Mouse (Mus musculus) brown adipose tissue, adult 24 weeks (tissue): ENCODE results near the gene Has3. TPM values are rescaled to one million over a fixed set of nuclear protein-coding genes. Genes with fewer than 3 reads are reported as not detected.

Experiments used
- H3K27ac ChIP-seq: fragments of 200-500 bp; replicated peaks from 2 replicates; pipeline ENCODE4 v1.5.1; 2012; ENCODE audit warnings: low read depth, mild to moderate bottlenecking, low read length
- H3K4me1 ChIP-seq: fragments of 200-500 bp; 2 replicates; pipeline ENCODE4 v1.6.1; 2012; ENCODE audit warnings: low read length, mixed read lengths; ENCODE audit not compliant: control insufficient read depth, insufficient read depth, insufficient read length
- H3K4me3 ChIP-seq: fragments of 200-500 bp; 2 replicates; pipeline ENCODE4 v1.5.1; 2012; ENCODE audit warnings: low read depth, mild to moderate bottlenecking, low read length, moderate library complexity; ENCODE audit not compliant: insufficient read depth
- polyA plus RNA-seq: library from polyadenylated mRNA; stranded (reverse); fragments of >200 nt; gene quantifications from 2 replicates; pipeline ENCODE4 v1.2.4, GENCODE M21; 2012; ENCODE audit not compliant: missing spikeins, insufficient read depth, insufficient read length

The Has3 gene
- not detected in 2 replicates for polyA plus RNA-seq

DNA sequence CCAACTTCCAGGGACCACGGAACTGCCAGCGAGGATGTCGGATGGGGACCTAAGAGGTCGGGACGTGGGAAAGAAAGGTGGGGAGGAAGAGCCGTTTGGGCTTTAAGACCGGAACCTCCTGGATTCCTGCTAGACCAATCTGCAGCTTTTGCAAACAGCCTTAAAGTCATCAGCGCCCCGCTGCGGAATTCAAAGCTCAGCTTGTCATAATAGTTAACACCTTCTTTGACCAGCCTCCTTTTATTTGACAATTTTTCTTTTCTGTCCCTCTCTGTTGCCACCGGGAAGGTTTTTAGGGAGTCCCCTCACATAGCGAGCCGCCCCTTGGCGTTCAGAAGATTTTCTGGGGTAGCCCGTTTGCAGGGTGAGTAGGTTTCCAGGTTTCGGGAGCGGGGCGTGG is at the start of gene Has3:
Gene Has3 (plus strand): TSS at position 192 of the 400 bp plus-strand sequence.
- Histone ChIP-seq H3K4me3 (peak within 1 kb of the TSS; percentile 64), H3K4me1 (peaks cover 7% of the 10 kb centered on the region; the same call in 1 of the 2 replicates), H3K27ac (peak within 1 kb of the TSS; percentile 14; the same call in 1 of the 2 replicates)

DNA sequence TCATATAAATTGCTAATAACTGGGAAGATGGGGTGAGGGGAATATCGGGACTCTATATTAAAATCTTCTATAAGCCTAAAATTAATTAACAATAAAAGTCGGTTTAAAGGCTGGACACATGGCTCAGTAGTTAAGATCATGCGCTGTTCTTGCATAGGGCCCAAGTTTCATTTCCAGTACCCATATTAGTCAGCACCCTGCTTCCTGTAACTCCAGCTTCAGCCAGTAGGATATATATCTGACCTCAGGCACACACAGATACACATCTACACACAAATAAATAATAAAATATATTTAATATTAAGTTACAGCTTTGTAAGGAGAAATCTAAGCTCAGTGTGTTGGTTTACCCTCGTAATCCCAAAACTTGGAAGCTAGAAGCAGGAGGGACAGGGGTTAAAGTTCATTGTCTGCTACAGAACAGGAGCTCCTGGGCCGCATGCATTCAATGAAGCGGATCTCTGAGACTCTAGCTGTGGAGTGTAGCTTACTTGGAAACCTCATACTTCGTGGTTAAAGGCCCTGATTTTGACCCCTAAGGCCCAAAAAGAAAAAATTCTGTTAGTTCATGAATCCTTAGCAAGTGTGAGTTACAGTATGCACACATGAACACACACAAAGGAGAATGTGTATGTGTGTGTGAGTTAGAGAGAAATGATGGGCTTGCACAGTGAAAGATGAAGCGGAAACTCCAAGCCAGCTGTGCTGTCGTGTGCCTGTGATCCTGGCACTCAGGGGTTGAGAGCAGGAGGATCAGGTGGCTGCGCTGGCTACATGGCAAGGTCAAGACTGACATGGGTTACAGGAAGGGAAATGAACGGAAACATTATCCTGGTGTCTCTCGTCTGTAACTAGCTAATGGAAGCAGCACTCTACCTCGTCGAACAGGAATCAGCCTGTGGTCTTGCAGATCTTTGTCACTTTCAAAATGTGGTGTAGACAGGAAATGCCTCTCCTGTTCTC is 49.2 kb upstream of the Has3 start:
- no peak overlapping the region for H3K4me3 ChIP-seq
- H3K27ac ChIP-seq = no peak overlapping the region
- H3K4me1 ChIP-seq = no peaks in the 10 kb centered on the region

DNA sequence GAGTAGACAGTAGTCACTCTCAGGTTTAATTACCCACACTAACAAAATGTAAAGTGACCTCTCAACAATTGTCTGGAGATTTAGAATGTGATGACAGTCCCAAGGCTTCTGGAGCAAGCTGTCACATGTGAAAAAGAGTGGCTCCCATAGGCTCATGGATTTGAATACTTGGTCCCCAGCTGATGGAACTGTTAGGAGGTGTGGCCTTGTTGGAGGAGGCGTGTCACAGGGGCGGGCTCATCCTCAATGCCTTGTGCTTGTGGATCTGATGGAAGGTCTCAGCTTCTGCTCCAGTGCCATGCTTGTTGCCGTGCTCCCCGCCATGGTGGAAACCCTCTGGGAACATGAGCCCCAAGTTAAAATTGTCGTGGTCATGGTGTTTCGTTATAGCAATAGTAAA is 41.1 kb upstream of the Has3 start:
- Histone ChIP-seq H3K27ac (no peak overlapping the region), H3K4me3 (no peak overlapping the region), H3K4me1 (no peaks in the 10 kb centered on the region)

DNA sequence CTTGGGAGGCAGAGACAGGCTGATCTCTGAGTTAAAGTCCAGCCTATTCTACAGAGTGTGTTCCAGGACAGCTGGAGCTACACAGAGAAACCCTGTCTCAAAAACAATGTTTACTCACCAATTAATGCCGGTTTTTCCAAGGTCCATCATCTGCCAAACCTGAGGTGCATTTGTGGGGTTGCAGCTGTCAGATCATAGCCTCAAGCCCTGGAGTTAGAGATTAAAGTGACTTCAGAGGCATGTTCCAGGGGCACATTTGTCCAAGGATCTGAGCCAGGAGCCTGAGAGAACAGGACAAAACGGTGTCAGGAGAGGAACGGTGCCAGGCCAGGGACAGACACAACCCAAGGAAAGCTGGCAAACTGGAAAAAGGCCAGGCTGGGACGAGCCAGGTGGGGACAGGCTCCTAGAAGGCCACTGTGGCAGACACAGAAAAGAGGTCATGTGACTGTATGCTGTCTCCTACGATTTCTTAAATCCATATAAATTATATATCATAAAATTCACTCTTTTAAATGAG is 40.5 kb upstream of the Has3 start:
- no peak overlapping the region for H3K27ac ChIP-seq
- H3K4me3 ChIP-seq = no peak overlapping the region
- H3K4me1 ChIP-seq = no peaks in the 10 kb centered on the region

DNA sequence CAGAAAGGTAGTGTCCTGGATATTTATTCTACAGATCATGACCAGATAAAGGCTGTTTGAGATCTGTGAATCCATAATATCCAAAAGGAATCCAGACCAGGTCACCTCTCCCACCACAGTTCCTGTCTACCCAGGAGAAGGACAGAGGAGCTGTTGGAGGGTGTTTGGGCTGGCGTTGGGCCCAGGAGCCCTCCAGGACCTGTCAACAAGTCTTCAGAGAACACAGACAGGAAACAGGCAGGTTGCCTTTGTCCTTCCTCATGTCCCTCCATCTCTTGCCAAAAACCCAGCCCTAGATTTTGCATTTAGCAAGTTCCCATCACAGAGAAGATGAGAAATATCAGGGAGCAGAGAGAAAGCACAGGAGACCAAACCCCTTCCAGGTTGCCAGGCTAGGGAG is 35.1 kb upstream of the Has3 start:
- no peak overlapping the region for H3K27ac ChIP-seq

DNA sequence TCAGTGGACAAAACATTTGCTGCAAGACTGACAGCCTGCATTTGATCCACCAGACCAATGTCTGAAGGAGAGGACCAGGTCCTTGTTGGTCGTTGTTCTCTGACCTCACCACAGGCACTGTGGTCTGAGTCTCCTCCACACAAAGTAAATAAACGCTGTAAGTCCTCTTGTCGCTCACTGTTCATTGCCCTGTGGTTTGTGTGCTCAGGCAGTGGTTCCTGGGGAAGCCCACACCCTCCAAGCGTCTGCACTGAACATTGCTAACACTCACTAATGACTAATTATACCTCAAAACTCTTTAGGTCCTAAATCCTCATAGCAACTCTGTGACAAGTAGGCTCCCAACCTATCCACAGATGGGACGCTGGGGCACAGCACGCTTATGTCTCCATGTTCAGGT is 33.5 kb upstream of the Has3 start:
- H3K27ac ChIP-seq = no peak overlapping the region

More for the DNA sequence above, 35.1 kb upstream of the Has3 start:
- Histone ChIP-seq H3K4me3 (no peak overlapping the region), H3K4me1 (peaks cover 3% of the 10 kb centered on the region; the same call in 1 of the 2 replicates)

DNA sequence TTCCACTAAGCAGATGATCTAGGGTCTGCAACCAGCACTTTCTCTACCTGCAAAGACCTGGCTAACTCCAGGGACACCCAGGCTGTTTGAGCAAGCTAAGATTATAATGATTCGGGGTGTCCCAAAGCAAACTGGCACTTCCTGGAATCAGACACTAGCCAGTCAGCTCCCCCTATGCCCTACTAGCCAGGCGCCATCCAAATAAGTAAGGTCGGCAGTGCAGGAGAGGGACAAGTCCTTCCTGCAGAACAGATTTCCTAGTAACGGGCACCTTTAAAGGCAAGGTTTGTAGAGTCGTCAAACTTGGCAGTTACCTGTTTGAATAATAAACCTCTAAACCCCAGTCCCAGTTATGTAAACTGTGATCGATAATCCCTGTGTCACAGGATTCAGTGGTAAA is 31.2 kb upstream of the Has3 start:
- no peak overlapping the region for H3K4me3 ChIP-seq
- H3K27ac ChIP-seq = peak overlapping the region; percentile 43

More for the DNA sequence above, 33.5 kb upstream of the Has3 start:
- Histone ChIP-seq H3K4me1 (peaks cover 6% of the 10 kb centered on the region; the same call in 1 of the 2 replicates), H3K4me3 (no peak overlapping the region)

DNA sequence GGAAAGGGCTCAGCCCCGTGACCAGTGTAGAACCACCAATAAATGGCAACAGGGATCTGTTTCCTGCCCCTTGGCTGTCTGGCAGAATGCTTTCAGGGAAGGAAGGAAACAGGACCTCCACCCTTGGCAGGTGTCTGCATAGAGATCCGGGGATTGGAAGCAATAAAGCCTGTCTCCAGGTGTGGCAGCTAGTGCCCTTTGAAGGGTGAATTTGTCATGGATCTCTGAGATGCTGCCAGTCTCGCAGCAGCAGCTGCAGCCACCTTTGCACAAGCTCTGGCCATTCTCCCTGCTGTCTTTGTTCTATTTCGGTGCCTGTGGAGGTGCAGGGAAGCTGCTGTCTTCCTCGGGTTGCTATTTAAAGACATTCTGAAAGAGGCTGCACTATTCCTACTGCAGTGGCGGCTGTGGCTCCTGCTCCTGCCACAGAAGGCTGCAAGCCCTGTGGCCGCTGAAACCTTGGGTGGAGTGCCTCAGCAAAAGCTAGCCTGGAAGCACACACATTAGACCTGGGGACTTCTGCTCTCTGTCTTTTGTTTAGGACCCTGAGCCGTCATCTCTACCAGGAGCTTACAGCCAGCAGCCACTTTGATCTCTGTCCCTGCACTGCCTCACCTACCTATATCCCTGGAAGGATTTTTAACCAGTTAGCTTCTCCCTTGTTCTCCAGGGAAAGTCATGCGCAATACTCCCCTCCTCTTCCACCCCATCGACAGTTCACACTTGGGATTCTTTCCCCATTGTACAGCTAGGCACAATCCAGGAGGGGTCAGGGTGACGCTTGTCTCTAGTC is 30.6 kb upstream of the Has3 start:
- no peak overlapping the region for H3K4me3 ChIP-seq
- peaks cover 6% of the 10 kb centered on the region; the same call in 1 of the 2 replicates for H3K4me1 ChIP-seq
- H3K27ac ChIP-seq = peak overlapping the region; percentile 43; the same call in 1 of the 2 replicates

More for the DNA sequence above, 31.2 kb upstream of the Has3 start:
- peaks cover 6% of the 10 kb centered on the region; the same call in 1 of the 2 replicates for H3K4me1 ChIP-seq

DNA sequence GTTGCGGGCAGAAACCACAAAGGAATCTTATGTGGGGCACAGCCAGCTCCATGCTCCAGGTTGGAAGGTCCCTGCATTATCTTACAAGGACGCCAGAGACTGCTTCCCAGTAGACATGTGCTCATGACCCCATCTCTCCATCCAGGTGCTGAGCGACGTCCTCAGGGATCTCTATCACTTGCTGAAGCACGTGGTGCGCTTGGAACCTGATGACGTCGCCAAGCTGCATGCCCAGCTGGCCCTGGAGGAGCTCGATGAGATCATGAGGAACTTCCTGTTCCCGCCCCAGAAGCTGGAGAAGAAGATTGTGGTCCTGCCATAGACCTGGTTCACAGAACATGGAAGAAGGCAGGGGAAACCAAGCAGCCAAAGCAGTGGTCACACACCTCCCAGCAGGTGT is 20.0 kb upstream of the Has3 start:
- Histone ChIP-seq H3K4me1 (peaks cover 3% of the 10 kb centered on the region; the same call in 1 of the 2 replicates), H3K27ac (no peak overlapping the region), H3K4me3 (no peak overlapping the region)

DNA sequence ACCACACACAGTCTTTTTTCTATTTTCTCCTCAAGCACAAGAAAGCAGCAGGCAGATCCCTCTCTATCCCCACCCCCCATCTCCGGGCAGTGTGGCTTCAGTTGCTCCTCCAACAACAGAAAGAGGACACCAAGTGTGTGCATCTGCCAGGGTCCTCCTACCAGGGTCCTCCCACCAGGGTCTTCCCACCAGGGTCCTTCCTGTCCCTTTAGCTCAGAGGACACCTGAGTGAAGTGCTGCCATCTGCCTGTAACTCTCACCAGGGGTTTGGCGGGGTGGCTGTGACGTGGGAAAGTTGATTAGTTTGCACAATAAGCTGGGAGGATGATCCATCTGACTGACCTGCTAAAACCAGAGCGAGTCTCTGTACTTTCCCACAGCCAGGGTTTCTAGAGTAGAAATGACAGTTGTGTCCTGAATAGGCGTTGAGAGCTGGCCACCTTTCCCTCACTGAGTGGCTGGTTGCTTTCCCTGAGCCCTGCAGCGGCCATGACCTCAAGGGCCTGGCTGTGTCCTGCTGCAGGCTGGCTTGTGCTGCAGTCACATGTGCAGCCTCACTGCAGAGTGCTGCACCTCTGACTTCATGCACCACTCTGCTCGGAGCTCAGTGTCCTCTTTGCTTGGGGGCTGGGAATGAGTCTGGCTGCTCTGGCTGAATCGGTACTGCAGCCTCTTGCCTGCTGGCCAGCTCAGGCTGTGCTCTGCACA is 15.4 kb upstream of the Has3 start:
- Histone ChIP-seq H3K4me1 (peaks cover 4% of the 10 kb centered on the region), H3K4me3 (no peak overlapping the region), H3K27ac (no peak overlapping the region)

DNA sequence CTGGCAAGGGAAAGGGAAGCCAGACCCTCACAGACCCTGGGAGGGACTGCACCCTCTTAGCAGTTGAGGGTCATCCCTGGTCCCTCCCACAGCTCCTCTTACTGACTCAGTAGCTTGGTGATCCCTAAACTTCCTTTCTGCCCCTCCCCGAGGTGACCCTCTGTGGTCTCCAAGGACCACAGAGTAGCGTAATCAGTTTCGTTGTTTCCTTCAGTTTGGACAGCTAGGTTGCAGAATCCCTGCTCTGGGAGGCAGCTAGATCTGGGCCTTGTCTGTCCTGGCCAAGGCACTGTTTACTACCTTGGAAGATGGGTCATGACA is 14.8 kb upstream of the Has3 start:
- no peak overlapping the region for H3K4me3 ChIP-seq
- H3K27ac ChIP-seq = no peak overlapping the region
- peaks cover 4% of the 10 kb centered on the region for H3K4me1 ChIP-seq

DNA sequence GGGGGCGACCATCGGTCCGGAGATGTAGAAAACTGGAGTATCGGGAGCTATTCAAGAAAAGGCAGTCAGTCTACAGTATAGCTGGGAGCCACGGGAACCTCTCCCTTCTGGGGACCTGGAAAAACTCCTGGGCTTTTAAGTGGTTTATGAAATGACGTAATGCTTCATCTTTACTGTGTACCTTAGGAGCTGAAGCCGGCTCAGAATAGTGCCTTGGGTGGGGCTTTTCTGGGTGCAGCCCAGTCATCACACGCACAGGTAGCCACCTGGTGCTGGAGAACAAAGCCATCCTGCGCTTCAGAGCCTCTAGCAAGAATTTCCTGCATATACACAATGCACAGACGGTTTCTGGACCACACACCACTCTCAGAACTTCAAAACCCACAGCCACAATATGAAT is 7.2 kb upstream of the Has3 start:
- H3K4me1 ChIP-seq = no peaks in the 10 kb centered on the region; the same call in 1 of the 2 replicates
- H3K27ac ChIP-seq = no peak overlapping the region
- H3K4me3 ChIP-seq = no peak overlapping the region

DNA sequence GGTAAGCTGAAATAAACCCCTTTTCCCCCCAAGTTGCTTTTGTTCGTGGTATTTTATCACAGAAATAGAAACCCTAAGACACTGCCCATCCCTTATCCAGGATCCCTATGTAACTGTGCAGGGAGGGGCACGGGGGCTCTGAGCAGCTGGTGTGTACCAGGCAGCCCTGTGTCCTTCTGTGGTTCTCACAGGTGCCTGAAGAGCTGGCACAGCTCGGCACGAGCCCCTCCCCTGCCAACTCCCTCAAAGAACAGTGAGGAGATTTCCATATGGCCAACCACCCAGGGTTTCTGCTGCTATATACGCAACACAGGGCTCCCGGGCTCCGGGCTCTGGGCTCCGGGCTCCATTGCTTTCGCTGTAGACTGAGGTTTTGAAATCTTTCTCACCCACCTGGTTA is 4.7 kb upstream of the Has3 start:
- Histone ChIP-seq H3K4me1 (no peaks in the 10 kb centered on the region), H3K27ac (no peak overlapping the region), H3K4me3 (no peak overlapping the region)

DNA sequence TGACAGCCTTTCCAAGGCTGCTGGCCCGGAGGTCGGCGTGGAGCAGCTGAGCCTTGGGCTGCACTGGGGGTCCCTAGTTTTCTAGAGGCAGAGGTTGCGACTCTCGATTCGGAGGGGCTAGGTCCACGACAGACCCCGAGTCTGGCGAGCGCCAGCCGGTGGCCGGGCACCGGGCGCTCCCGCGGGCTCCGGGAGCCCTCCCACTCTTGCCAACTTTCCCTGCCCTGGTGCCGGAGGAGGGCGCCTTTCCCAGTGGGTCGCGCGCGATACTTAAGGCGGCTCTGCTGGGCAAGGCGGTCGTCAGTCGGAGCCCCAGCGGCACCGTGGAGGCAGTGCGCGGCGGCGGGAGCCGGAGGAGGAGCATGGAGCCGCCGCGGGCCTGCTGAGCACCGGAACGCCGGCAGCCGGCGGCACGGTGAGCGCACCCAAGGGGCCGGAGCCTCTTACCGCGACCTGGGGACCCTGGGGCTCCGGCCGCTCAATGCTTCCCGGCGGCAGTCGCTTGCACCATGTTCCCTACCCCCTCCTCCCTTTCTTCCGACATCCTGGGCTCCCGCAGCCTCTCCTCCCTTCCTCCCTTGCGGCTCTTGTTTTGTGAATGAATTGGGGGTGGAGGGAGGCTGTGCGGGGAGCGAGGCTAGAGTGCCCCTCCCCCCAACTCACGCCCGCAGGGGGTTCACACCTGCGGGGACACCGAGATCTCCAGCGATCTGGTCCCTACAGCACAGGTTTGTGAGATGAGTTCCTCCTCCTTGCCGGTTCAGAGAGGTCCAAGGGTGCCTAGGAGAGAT is 690 bp downstream of the Has3 start:
- peak overlapping the region; percentile 14; the same call in 1 of the 2 replicates for H3K27ac ChIP-seq
- peak overlapping the region; percentile 64 for H3K4me3 ChIP-seq
- H3K4me1 ChIP-seq = peaks cover 7% of the 10 kb centered on the region; the same call in 1 of the 2 replicates
